Mouse (Mus musculus) spleen, postnatal 36 days (tissue): ENCODE measurements around the gene Rptor.
A peak's percentile ranks its signal among the peaks of the same experiment; 100 is the strongest.

Source experiments
- DNase-seq, 2 experiments: peaks; one replicate each; pipeline ENCODE4 v3.0.0; 2022; ENCODE audit warnings: low spot score in 2 of 2, mixed read lengths in 1 of 2

Gene Rptor

GRCm38 (mm10) chr11:119602763-119603526 lies at the start of gene Rptor:
TSS of gene Rptor (plus strand) at chr11:119602905.
- peak; percentile 94 for DNase-seq

DNA sequence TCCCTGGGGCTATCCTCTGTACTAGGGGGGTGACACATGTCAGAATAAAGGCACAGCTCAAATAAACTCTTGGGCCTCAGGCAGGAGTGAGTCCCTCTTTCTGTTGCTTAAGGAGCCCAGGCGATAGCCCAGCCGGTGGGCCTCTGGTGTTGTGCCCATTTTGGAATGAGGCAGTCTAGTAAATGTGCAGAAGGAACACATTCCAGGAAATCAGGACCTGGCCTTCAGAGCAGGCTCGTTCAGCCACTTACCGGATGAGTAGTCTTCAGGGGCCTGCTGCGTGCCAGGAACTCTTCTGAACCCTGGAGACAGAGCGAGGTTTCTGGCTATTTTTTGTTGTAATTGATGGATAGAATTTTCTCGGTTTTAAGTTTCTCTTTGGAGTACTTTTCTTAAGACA lies 48.0 kb upstream of the Rptor start:
- no peak for DNase-seq

GRCm38 (mm10) chr11:119555170-119555569 lies 47.5 kb upstream of the Rptor start:
- DNase-seq: no peak

DNA sequence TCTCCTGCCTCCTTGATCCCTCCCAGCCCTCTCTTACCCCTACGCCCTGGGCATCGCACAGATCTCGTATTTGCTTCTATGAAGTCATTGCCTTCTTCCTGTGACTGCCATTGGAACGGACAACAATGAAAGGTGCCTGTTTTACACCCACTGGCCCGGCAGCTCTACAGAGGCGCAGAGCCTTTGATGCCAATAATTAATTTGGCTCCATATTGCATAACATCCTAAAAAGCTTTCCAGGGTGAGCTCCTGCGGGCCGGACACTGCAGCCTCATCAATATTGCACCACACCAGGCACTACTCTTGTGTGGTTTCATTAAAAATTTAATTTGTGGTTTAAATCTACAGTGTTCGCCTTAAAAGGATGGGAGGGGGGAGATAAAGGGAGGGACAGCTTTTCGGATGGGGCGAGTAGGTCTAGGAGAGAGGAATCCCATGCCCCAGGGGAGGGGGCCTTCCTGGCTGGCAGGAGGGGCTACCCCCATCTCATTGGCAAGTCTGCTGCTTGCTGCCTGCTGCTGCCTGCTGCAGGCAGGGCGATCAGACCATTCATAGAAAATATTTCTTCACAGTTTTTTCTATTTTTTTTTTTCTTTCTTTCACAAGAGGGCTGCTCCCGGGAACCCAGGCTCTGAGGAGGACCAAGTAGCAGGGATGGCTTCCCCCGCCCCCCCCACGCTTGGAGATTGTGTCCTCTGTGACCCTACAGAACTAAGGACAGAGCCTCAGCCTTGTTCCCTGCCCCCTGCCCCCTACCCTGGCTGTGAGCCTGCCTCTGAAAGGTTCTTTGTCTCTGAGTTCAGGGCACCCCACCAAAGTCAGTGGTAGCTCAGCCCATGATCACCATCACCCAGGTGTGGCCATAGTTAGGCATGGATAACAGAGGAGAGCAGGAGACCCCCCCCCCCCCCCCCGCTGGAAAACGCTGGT lies 44.5 kb upstream of the Rptor start:
- DNase-seq: no peak

- no peak for DNase-seq
Measured at GRCm38 (mm10) chr11:119558870-119559610, 43.7 kb upstream of the Rptor start.

DNA sequence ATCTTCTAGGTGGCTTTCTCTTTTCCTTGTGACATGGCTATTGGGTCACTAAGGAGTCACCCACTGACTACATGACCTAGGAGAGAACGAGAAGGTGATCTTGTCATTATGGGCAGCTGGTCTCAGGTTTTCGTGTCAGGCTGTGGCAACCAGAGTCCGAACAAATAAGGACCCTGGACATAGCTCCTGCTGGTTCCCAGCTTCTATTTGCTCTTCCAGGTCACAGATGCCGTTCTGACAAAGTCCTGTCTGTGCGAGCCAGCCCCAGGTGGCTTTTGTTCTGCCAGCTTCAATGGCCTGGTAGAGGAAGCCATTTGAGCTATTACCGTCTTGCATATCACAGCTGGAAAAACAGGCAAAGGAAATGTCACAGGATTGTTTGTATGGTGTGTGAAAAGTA lies 40.4 kb upstream of the Rptor start:
- DNase-seq: no peak

DNA sequence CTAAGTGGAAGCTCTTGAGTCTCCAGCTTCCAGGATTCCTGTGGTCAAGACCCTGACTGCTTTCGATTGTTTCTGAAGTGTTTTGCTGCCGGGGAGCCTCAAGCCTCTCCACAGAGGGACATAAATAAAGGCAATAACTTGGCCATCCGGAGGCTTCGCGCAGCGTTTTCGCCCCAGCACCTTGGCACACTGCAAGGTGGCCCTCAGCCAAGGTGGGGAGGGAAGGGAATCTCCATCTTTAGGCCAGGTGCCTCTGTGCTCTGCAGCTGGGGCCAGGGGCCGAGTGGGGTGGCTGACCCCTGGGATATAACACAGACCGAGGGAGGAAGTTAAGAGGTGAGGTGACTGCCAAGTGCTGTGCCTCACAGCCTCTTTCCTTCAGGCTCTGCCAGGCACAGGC lies 39.5 kb upstream of the Rptor start:
- DNase-seq: no peak

GRCm38 (mm10) chr11:119564383-119564782 lies 38.3 kb upstream of the Rptor start:
- no peak for DNase-seq

DNA sequence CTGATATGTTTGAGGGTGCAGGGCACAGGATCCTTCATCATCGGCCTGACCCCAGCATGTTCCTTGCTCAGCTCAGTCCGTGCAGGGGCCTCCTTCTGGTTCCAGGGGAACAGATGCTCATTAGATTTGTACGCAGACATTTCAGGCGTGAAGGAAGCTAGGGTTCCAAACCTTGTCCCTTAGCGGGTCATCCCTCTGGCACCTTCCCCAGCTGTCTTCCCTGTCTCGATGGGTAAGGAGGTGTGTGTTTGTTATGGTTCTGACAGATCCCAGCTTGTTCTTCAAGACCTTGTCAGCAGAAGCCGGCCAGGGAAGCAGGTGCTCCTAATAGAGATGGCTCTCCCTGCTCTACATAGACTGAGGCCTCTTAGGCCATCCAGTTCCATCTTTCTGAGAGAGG lies 37.7 kb upstream of the Rptor start:
- no peak for DNase-seq

GRCm38 (mm10) chr11:119565684-119566083 lies 37.0 kb upstream of the Rptor start:
- DNase-seq: no peak

GRCm38 (mm10) chr11:119566188-119566587 lies 36.5 kb upstream of the Rptor start:
- no peak for DNase-seq

DNA sequence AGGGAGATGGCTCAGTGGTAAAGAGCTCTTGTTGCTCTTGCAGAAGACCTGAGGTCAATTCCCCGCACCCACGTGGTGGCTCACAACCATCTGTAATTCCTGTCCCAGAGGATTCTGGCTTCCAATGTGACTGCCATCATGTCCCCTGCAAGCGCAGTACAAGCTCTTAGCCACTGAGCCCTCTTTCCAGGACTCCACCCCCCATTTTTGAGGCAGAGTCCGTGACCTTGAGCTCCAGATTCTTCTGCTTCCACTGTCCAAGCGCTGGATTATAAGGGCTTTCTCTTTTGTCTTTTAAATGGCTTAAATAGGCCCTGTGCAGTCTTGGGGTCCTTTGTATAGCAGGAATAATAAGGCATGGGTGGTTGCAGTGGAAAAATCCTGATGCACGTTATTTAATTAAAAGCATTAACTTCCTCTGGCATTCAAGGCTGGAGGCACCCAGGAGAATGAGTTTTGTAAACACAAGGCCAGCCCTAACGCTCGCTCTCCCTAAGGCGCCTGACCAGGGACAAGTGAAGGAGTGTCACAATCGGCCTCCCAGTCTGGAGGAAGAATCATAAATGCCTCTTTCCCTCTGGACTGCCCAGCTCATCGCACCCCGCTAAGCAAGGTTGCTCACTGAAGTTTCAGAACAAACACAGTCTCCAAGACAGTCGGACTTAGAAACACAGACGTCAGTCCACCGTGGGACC lies 30.2 kb upstream of the Rptor start:
- no peak for DNase-seq

DNA sequence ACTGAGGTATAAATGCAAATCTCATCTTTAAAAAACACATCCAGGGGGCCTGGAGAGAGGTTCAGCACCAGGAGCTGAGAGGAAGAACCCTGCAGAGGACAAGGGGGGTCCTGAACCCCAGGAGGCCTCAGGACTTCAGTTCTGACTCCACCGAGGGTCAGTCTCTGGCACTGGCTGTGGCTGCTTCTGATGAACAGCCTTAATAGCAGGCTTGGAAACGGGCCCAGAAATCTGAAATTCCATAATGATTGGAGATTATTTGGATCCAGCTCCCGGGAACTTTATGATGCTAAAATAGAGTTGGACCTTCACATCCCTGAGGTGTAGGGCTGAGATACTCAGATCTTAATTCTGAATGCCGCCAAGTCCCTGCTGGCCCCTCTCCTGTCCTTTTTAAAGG lies 25.9 kb upstream of the Rptor start:
- DNase-seq: no peak

GRCm38 (mm10) chr11:119577721-119578120 lies 25.0 kb upstream of the Rptor start:
- DNase-seq: no peak

DNA sequence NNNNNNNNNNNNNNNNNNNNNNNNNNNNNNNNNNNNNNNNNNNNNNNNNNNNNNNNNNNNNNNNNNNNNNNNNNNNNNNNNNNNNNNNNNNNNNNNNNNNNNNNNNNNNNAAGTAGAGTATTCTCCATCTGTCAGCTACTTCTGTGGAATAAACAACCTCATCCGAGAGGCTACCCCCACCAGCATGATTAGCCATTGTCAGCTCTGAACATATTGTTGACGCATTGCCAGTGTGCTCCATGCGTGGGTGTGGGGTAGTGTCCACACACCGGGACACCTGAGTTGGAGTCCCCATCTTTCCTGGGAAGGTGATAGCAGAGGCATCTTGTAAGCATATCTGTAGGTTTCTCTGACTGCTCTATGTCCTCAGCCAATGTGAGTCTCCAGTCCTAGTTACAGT lies 16.2 kb upstream of the Rptor start:
- DNase-seq: no peak

DNA sequence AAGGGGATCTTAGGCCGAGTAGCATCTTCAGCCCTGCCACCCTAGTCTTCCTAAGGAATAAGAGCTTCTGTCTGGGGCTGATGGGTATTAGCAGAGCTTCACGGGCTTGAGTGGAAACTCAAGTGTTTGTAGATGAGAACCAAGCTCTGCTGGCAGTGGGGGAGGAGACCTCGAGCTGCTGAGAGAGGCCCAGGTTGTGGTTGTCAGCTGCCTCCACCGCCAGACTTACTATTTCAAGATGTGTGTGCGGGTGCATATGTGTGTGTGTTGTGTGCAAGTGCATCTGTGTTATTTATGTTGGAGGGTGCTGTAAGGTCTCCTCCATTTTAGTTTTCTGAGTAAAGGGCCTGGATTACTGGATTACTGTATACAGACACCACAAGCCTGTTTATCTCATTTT lies 15.6 kb upstream of the Rptor start:
- no peak for DNase-seq

GRCm38 (mm10) chr11:119589242-119589641 lies 13.5 kb upstream of the Rptor start:
- peak; percentile 76 to 78 for DNase-seq

DNA sequence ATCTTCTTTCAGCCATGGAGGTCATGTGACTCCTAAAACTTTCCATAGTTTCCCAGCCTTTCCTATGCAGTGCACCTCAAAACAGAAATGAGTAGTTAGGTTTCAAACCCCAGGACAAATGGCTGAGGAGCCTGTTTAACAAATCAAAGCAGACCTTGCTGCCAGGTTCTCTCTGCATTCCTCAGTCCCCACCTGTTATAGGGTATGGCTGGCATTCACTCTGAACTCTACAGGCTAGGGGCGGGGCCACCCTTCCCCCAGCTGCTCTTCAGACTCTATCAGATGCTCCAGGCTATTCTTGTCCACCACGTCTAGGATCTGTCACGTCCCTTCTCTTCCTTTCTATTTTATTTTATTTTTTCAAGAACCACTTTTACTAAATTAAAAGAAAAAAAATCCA lies 8.7 kb upstream of the Rptor start:
- DNase-seq: no peak

DNA sequence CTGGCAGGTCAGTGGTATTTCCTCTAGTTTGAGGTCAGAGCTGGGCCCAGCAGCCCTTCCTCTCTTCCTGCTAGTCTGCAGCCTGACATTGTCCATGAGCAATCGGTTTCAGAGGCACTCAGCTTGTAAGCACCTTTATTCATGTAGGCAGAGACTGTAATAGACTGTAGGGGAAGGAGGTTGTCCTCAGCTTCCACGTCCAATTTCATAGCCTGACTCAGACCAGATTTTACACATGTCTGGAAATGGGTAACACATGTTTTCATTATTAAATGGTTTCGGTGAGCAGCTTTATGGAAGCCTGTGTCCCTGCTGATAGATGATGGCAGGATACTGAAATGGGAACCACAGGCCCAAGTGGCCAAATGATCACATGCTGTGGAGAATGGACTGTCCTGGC lies 3.8 kb upstream of the Rptor start:
- DNase-seq: no peak

DNA sequence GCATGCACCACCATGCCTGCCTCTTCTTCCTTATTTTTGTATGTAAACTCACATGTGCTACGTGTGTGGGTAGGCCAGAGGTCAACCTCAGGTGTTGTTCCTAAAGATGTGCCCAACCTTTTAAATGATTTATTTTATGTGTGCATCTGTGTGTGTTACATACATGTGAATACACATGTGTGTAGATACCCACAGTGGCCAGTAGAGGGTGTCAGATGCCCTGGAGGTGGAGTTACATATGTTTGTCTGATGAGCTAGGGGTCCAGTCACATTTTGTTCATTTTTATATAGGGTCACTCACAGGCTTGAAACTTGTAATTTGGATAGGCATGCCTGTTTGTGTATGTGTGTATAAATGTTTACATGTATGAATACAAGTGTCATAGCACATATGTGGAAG lies 2.4 kb upstream of the Rptor start:
- DNase-seq: no peak

DNA sequence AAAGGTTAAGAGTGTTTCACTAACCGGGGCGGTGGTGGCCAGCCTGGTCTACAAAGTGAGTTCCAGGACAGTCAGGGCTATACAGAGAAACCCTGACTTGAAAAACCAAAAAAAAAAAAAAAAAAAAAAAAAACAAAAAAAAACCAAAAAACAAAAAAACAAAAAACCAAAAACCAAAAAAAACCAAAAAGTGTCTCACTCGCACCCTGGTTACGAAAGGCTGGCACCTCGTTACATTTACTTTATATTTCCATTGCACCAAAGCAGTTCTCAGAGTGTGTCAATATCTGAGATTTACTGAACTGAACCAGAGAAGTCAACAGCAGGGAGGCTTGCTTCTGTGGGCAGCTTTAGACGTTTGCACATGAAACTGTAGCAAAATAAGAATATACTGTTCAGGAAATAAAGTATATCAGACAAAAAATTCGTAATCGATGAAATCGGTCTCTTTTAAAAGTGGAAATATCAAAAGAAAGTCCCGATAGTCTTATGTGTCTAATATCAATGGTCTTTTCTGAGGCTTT lies 466 bp upstream of the Rptor start:
- DNase-seq: no peak
